Mouse (Mus musculus) ES-Bruce4 (cell line): ENCODE data around the gene Nmrk1.

ENCODE experiments used
- CTCF ChIP-seq: IDR thresholded peaks from one replicate; pipeline ENCODE4 v1.8.1; 2011; ENCODE audit warnings: low read depth, low read length
- EP300 ChIP-seq: IDR thresholded peaks from 2 replicates; pipeline ENCODE4 v1.6.1; 2011; ENCODE audit warnings: low read depth, low read length; ENCODE audit not compliant: insufficient read depth

DNA sequence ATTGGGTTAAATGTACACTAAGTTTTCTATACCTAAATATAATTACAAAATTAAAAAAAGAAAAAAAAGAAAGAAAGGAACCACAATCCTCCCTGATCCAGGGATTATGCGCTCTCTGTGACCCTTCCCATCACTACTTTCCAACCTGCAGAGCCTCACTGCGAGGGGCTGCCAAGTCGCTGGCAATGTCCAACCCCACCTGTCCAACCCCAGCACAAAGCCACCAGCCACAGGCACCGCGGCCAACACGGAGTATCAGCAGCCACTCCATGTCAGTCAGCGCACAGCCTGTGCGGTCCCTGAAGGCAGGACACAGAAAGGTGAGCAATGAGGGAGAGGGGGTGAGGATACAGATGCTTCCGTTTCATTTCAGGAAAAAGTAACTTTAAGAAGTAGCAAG is 49.5 kb upstream of the Nmrk1 start:
- no peak for TF ChIP-seq CTCF
- no peak for TF ChIP-seq EP300
